Mouse (Mus musculus) heart, postnatal 4 days (tissue): ENCODE measurements around the gene 1700023F06Rik. TPM values are rescaled to one million over a fixed set of nuclear protein-coding genes. Genes with fewer than 3 reads are reported as not detected.

Experiments used
- DNase-seq: peaks from one replicate; pipeline ENCODE4 v3.0.0; 2021
- total RNA-seq, 2 experiments: library from RNA; stranded (reverse); gene quantifications; 2 replicates each; pipeline ENCODE4 v1.2.3; 2021

Gene 1700023F06Rik
- total RNA-seq, 2 experiments from 2014 or later, result not detected

- DNase-seq, result no peak
These were observed 27.0 kb downstream of the 1700023F06Rik start for GRCm38 (mm10) chr11:103181349-103181748.

DNA sequence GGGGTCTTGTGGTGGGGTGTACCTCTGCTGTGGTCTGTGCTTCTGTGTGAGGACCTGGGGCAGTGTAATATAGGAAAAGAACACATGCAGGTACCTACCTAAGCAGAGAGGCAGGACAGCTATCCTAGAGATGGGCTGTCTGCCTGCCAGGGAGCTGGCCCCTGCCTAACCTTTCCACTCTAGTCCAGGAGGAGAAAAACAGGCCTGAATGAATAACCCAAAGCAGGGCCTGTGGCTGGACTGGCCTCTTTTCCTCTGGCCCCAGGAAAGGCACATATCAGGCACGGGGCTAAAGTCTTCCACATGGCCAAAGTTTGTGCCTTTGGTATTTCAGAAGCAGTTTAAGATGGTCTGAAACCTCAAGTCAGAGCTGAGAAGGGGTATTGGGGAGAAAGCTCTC lies 27.9 kb downstream of the 1700023F06Rik start:
- DNase-seq, result no peak

DNA sequence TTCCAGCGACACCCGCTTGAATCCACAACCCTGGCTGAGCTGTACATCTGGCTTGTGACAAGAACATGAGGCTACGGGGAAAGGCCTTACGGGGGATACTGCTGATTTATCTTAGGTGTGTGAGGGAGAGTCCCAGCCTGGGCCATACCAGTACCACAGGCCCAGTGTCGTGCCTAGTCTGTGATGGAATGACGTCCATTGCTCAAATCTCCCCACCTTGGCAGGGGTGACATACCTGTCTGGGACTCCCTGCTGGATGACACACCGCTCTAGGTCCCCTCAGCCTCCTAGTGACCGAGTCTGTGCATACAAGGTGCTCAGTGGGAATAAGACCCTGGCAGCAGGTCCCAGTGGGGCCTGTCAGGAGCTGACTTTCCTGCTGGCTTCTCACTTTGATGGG lies 29.6 kb downstream of the 1700023F06Rik start:
- no peak for DNase-seq

- no peak for DNase-seq
These were observed 30.4 kb downstream of the 1700023F06Rik start for GRCm38 (mm10) chr11:103177815-103178485.

- DNase-seq, result peak; percentile 59
These were observed 31.1 kb downstream of the 1700023F06Rik start for GRCm38 (mm10) chr11:103177216-103177615.

DNA sequence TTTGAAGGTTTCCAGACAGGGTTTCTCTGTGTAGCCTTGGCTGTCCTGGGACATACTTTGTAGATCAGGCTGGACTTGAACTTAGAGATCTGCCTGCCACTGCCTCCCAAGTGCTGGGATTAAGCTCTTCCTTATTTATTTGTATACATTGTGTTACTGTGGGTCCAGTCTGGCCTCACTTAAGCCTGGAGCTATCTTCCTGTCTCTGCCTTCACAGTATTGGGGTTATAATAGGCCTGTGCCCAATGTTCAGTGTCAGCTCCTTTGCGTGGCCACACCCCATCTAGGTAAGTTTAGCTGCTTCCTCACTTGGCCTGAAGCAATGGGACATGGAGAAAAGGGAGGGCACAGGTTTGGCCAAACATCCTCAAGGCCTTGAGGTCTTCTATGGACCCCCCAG lies 31.8 kb downstream of the 1700023F06Rik start:
- DNase-seq, result no peak

GRCm38 (mm10) chr11:103175688-103176442 lies 32.5 kb downstream of the 1700023F06Rik start:
- peak; percentile 45 for DNase-seq

- peak; percentile 32 for DNase-seq
These were observed 33.4 kb downstream of the 1700023F06Rik start for GRCm38 (mm10) chr11:103174891-103175391.

GRCm38 (mm10) chr11:103174411-103174832 lies 33.9 kb downstream of the 1700023F06Rik start:
- no peak for DNase-seq

- DNase-seq, result no peak
These were observed 34.5 kb downstream of the 1700023F06Rik start for GRCm38 (mm10) chr11:103173771-103174344.

GRCm38 (mm10) chr11:103173041-103173770 lies 35.2 kb downstream of the 1700023F06Rik start:
- no peak for DNase-seq

DNA sequence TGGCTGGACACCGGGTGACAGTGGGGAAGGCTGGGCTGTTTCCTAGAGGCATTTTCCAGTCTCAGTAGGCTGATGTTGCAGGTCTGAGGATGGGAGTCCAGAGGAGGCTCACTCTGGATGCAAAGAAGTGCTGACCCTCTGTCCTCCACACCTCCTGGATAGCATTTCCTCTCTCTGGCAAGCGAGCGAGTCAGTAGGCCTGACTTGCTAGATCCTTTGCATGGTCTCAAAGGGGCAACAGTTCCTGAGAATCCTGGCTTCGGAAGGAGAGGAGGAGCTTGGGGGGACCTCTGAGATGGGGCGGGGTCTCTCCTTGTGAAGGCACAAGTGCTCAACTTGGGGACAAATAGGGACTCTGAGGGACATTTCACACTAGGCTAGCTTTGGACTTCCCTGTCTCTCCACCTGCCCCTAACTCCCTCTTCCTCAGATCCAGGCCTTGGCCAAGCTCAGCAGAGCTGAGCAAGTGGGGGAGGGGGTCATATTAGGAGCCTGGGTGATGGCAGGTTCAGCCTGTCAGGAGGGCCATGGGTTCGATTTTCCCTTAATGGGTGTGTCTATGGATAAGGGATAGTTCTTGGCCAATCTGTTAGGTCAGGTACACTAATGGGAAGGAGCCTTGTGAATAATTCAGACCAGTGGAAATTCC lies 35.8 kb downstream of the 1700023F06Rik start:
- DNase-seq, result no peak

DNA sequence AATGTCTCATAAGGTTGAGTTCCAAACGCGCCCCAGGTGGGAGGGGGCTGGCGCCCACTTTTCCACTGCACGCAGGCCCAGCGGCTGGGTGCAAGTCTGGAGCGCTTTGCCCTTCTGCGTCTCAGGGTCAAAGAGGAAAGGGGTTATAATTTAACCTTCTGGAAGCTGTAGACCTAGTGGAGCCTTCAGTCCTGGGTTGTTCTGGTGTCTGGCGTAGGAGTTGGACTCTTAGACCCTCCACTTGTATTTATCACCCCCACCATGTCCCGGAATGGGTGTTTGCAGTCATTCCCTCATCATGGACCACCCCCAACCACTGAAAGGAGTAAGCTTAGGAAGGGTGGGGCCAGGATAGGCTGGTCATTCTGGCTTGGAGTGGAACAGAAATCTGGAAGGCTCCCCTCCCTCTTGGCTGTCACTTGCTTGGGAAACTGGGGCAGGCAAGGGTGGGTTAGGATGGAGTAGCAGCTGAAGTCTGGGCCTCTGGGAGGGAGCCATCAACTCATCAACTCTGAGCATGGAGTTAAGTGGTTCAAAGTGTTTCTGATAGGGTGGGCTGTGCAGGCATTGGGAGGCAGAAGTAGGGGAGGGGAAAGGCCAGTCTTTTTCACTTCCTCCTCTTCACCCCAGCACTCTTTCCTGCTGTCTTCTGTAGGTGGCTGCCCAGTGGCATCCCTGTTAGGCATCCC lies 36.5 kb downstream of the 1700023F06Rik start:
- no peak for DNase-seq

GRCm38 (mm10) chr11:103171286-103171620 lies 37.1 kb downstream of the 1700023F06Rik start:
- DNase-seq, result peak; percentile 29

DNA sequence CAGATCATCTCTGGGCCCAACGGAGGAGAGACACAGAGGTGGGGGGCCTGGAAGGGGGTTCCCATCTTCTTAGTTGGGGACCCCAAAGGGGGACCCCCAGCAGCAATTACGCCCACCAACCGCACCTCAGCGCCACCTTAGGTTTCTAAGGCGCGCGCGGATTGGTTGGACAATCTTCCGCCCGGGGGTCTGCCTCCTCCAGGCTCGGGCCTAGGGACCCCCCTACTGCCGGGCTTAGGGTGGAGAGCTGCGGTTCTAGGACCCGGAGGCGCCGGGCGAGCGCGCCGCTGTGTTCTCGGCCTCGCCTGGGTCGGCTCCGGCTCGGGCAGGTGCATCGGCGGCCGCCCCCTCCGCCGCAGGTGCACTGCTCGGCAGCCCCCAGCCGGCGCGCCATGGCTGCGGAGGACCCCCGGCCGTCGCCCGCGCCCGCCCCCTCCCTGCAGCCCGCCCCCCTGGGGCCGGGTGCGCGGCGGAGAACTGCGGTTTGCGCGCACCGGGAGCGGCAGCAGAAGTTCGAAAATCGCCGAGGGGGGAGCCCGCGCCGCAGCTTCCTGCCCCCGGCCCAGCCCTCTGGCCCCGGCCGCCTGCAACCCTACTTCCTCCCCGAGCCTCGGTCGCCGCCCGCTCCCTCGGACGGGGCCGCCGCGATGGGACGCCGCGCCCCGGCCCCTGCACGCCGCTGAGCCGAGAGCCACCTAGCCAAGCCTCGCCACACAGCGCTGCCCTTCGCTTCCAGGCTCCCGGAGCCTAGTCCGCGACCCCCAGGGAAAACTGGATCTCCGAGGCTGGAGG lies 37.7 kb downstream of the 1700023F06Rik start, which contains the start of gene Fmnl1:
Gene Fmnl1, plus strand, starts transcription at position 614 of the 792 bp plus-strand sequence.
- peak; percentile 43 for DNase-seq

- no peak for DNase-seq
These were observed 38.3 kb downstream of the 1700023F06Rik start for GRCm38 (mm10) chr11:103170111-103170493.

DNA sequence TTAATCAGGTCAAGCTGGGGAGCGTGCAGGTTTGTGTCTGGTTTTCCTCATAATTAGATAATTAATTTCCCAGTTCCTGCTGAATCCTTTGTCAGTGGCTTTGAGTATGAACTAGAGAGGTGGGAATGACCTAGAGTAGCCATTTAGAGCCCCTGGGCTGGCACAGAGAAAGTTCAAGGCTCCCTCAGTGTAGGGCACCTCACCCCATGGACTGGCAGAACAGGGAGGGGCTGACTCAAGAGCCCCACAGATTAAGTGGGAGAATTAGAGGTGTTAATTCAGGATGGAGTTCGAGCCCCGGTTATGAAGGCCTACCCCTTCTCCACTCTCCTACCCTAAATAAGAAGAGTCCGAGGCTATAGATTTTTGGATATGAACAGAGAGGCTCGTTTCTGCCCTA lies 38.7 kb downstream of the 1700023F06Rik start:
- no peak for DNase-seq

DNA sequence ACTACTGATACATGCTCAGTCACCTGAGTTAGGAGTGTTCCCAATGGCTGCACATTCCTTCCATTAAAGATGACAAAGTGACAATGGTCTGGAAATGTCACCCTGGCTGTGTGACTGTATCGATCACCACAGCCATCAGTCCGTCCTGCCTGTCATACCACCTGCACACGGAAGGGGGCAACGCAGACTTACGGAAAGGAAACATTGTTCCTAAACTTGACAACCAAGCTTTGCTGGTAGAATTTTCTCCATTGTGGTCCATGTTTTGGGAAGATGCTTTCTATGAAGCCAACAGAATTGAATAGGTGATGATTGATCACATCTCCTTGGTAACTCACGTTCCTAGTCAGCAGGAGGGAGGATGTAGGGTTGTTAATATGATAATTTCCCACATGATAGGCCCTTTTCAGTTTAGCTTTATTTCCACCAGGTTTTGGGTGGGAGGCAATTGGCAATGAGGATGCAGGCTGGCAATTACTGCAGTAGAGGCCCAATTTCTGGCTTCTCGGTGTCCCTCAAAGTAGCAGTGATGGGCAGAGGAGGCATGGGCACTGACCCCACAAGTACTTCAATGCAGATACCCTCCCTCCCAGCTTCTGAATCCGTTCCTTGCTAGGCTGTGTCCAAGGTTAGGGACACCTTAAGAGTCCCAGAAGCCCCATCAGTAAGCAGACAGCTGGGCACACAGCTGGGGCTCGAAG lies 39.5 kb downstream of the 1700023F06Rik start:
- peak; percentile 82 for DNase-seq

GRCm38 (mm10) chr11:103164391-103164790 lies 44.0 kb downstream of the 1700023F06Rik start:
- no peak for DNase-seq

DNA sequence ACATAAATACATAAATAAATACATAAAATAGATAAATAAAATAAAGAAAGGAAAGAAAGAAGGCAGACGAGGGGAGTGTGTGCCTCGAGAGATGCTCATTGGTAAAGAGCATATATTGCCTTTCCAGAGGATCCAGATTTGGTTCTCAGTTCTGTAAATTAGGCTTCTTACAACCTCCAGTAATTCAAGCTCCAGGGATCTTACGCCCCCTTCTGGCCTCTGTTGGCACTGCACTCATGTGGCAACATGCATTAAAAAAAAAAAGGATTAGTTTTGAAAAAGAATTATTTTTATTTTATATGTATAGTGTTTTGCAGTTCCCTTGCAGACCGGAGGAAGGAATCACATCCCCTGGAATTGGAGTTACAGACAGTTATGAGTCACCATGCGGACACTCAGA lies 46.2 kb downstream of the 1700023F06Rik start:
- peak; percentile 41 for DNase-seq
